Mouse (Mus musculus): Measurements from ENCODE around the gene Samd14. TPM values are rescaled to one million over a fixed set of nuclear protein-coding genes. Genes with fewer than 3 reads are reported as not detected.

Gene Samd14
- polyA plus RNA-seq, 1 experiment from 2014 or later, result 9.0 TPM

DNA sequence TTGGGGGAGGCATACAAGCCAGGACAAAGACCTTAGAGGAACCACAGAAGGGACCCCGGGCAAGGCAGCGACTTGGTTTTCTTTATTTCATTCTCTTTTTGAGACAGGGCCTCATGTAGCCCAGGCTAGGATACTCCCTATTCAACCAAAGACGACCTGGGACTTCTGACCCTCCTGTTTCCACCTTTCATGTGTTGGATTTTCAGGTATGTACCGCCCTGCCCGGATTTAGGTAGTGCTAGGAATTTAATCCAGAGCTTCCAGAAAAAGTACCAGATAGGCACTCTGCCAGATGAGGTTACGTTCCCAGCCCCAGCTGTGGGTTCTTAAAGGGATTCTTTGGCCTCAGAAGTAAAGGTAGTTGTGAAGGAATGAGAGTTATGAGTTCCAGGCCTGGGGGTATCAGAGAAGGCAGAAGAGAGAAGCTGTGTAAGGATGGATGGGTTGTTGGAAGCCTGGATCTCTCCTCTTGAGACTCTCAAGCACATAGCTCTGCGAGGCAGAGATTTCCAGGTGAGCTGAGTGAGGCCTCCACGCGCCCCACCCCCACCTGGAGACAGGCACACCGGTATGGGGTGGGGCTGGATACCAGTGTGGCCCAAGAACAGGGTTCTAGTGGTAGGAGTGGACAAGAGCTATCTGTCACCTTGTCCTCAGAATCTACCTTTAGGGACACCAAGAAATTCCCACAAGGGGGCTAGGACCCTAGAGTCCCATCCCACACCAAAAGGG lies 59.7 kb downstream of the Samd14 start:
- no peaks in the 10 kb centered on the region for H3K9me3 ChIP-seq (replicated peaks; ENCODE audit: control insufficient read depth, low read length)
- no peaks in the 10 kb centered on the region for H3K27me3 ChIP-seq (ENCODE audit: control insufficient read depth, insufficient read depth, low read length)
- H3K4me2 ChIP-seq (ENCODE audit: low read depth, low read length), result no peak overlapping the region
- H3K27ac ChIP-seq (ENCODE audit: low read length), result peak overlapping the region; percentile 89
- peaks cover 54% of the 10 kb centered on the region for H3K4me1 ChIP-seq (ENCODE audit: control insufficient read depth, insufficient read depth, low read length)
- H3K9ac ChIP-seq (ENCODE audit: low read length), result peak overlapping the region; percentile 56; the same call in 1 of the 2 replicates
- no peak for ATAC-seq (replicated peaks; ENCODE audit: extremely low read depth, insufficient read depth, low FRiP score)
- no peak overlapping the region for H3K4me3 ChIP-seq (ENCODE audit: low read length)
- 72% methylated on average over 10 of the region's 10 CpGs for WGBS
- H3K36me3 ChIP-seq (ENCODE audit: control insufficient read depth, insufficient read depth), result peaks cover 12% of the 10 kb centered on the region; the same call in 1 of the 2 replicates

DNA sequence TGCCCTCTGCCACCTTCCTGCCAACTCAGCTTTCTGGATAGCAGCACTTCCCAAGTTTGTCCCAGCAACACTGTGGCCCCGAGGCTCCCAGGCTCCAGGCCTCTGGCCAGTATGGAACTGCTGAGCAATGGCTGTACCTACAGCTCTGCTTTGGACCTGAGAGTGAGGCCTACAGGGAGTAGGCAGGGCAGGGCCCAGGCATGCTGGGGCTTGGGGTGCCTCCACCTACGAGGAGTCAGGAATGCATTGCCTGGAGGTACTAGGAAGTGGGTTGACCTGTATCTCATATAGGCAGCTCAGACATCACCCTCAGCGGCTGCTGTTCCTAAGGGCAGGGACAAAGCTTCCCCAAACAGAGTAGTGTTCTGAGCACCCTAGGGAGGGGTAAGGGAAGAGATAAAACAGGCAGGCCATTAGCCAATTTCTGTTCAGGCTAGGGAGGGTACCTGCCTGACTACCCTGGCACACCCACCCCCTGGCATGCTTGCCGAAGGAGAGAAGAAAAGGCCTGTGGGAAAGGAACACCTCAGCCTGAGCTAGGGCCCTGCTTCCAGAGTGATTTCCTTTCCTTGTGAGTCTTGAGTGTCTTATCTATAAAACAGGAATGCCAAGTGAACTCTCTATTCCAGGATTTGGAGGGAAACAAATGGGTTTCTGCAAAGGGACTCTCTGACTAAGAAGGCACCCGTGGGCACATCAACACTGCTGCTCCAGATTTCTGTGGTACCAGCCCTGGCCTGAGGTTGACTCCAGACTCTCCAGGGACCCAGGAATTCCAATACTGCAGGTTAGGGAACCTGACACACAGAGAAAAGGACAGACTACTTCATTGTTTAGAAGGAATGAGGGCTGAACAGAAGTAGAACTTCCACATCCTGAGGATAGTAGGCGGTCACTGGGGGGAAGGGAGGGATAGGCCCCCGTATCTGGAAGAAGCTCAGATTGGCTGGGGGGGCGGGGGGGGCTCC lies 60.7 kb downstream of the Samd14 start:
- H3K4me1 ChIP-seq (ENCODE audit: control insufficient read depth, insufficient read depth, low read length), result peaks cover 64% of the 10 kb centered on the region
- peaks cover 12% of the 10 kb centered on the region; the same call in 1 of the 2 replicates for H3K36me3 ChIP-seq (ENCODE audit: control insufficient read depth, insufficient read depth)
- no peaks in the 10 kb centered on the region for H3K27me3 ChIP-seq (ENCODE audit: control insufficient read depth, insufficient read depth, low read length)
- H3K9me3 ChIP-seq (replicated peaks; ENCODE audit: control insufficient read depth, low read length), result no peaks in the 10 kb centered on the region
- 44% methylated on average over 8 of the region's 8 CpGs for WGBS
- H3K27ac ChIP-seq (ENCODE audit: low read length), result peak overlapping the region; percentile 89
- peak overlapping the region; percentile 29; the same call in 1 of the 2 replicates for H3K4me2 ChIP-seq (ENCODE audit: low read depth, low read length)
- no peak overlapping the region for H3K4me3 ChIP-seq (ENCODE audit: low read length)
- no peak for ATAC-seq (replicated peaks; ENCODE audit: extremely low read depth, insufficient read depth, low FRiP score)
- H3K9ac ChIP-seq (ENCODE audit: low read length), result peak overlapping the region; percentile 56

DNA sequence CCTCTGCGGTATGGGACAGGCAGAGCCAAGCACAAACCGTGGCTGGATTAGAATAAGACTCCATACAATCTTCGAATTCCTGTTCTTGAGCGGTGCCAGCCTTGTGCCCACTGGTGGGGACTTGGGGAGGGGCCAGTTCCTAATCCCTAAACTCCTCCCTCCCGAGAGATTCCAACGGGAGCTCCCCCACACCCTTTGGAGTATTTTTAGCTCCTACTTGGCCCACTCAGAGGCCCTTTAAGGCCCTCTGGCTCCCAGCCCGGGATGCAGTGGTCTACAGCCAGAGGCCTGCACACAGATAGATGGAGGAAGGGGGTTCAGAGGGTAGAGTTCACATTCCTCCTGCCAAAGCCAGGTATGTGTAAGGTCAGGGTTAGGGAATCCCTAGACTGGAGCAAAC lies 61.6 kb downstream of the Samd14 start:
- ATAC-seq (replicated peaks; ENCODE audit: extremely low read depth, insufficient read depth, low FRiP score), result peak; percentile 75
- peak overlapping the region; percentile 89 for H3K27ac ChIP-seq (ENCODE audit: low read length)
- H3K36me3 ChIP-seq (ENCODE audit: control insufficient read depth, insufficient read depth), result peaks cover 6% of the 10 kb centered on the region; the same call in 1 of the 2 replicates
- H3K9me3 ChIP-seq (replicated peaks; ENCODE audit: control insufficient read depth, low read length), result no peaks in the 10 kb centered on the region
- peak overlapping the region; percentile 31 for H3K4me2 ChIP-seq (ENCODE audit: low read depth, low read length)
- no peak overlapping the region for H3K4me3 ChIP-seq (ENCODE audit: low read length)
- H3K27me3 ChIP-seq (ENCODE audit: control insufficient read depth, insufficient read depth, low read length), result no peaks in the 10 kb centered on the region
- 11% methylated on average over 7 of the region's 7 CpGs for WGBS
- no peak overlapping the region for H3K9ac ChIP-seq (ENCODE audit: low read length)
- peaks cover 67% of the 10 kb centered on the region for H3K4me1 ChIP-seq (ENCODE audit: control insufficient read depth, insufficient read depth, low read length)

DNA sequence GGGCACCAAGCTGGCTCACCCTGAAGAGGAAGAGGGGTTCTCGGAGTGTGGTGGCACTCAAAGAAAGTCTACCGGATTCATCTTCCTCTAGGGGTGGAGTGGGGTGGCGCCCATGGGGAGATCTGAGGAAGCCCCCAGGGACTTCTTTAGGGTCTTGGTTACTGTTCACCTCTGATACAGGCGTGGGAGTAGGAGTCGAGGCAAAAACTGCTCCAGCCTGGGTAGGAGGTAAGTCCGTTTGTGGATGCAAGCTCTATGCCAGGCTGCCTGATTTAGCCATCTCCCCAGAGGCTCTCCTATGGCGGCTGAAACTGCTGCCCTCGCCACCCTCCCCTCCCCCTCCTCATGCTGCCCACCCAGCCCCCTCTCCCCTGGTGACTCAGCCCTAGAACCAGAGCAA lies 62.5 kb downstream of the Samd14 start:
- no peaks in the 10 kb centered on the region for H3K27me3 ChIP-seq (ENCODE audit: control insufficient read depth, insufficient read depth, low read length)
- no peak overlapping the region for H3K4me2 ChIP-seq (ENCODE audit: low read depth, low read length)
- ATAC-seq (replicated peaks; ENCODE audit: extremely low read depth, insufficient read depth, low FRiP score), result no peak
- peak overlapping the region; percentile 89 for H3K27ac ChIP-seq (ENCODE audit: low read length)
- H3K4me1 ChIP-seq (ENCODE audit: control insufficient read depth, insufficient read depth, low read length), result peaks cover 67% of the 10 kb centered on the region
- 0 out of 2 replicates have a peak, but pooled peaks cover 3% of the 10 kb centered on the region for H3K36me3 ChIP-seq (ENCODE audit: control insufficient read depth, insufficient read depth)
- 66% methylated on average over 8 of the region's 8 CpGs for WGBS
- H3K9me3 ChIP-seq (replicated peaks; ENCODE audit: control insufficient read depth, low read length), result no peaks in the 10 kb centered on the region
- H3K4me3 ChIP-seq (ENCODE audit: low read length), result no peak overlapping the region
- H3K9ac ChIP-seq (ENCODE audit: low read length), result no peak overlapping the region

DNA sequence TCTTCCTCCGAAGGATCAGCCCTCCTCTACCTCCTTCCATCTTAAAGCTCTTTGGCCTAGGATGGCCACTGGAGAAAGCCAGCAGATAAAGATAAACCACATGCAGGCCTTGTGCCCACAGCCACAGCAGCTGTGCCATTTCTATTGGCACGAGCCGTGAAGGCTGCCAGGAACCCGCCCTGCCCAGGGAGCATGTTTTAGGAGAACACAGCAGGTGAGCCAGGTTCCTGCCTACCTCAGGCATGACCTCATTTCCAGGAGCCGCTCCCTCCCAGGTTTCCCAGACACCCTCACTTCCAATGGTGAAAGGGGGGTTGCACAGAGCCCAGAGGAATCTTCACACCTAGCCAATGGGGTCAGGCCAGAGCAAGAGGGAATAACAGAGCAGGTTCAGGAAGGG lies 63.1 kb downstream of the Samd14 start:
- Histone ChIP-seq H3K4me1 (ENCODE audit: control insufficient read depth, insufficient read depth, low read length) (peaks cover 72% of the 10 kb centered on the region), H3K9ac (ENCODE audit: low read length) (no peak overlapping the region), H3K27ac (ENCODE audit: low read length) (peak overlapping the region; percentile 89), H3K27me3 (ENCODE audit: control insufficient read depth, insufficient read depth, low read length) (no peaks in the 10 kb centered on the region), H3K4me3 (ENCODE audit: low read length) (no peak overlapping the region), H3K36me3 (ENCODE audit: control insufficient read depth, insufficient read depth) (0 out of 2 replicates have a peak, but pooled peaks cover 3% of the 10 kb centered on the region), H3K9me3 (replicated peaks; ENCODE audit: control insufficient read depth, low read length) (no peaks in the 10 kb centered on the region), H3K4me2 (ENCODE audit: low read depth, low read length) (no peak overlapping the region)
- ATAC-seq (replicated peaks; ENCODE audit: extremely low read depth, insufficient read depth, low FRiP score), result no peak
- WGBS, result 62% methylated on average over 5 of the region's 5 CpGs

DNA sequence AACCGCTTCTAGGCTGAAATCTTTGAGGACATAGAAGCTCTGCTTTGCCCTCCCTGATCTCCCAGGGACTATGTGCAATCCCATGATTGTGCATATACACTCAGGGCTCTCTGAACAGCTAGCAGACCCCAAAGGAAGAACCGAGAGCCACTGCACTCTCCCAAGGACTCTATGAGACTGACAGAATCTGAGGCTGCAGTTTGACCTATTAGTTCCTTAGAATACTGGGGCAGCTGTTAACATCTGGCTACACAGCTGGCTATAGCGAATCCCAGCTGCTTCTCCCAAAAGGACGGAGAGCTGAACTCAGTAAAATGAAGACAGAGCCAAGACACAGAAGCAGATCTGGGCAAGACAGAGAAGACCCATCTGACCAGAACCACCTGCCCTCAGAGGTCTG lies 64.2 kb downstream of the Samd14 start:
- no peak overlapping the region for H3K27ac ChIP-seq (ENCODE audit: low read length)
- 74% methylated on average over 4 of the region's 4 CpGs for WGBS
- no peak for ATAC-seq (replicated peaks; ENCODE audit: extremely low read depth, insufficient read depth, low FRiP score)

DNA sequence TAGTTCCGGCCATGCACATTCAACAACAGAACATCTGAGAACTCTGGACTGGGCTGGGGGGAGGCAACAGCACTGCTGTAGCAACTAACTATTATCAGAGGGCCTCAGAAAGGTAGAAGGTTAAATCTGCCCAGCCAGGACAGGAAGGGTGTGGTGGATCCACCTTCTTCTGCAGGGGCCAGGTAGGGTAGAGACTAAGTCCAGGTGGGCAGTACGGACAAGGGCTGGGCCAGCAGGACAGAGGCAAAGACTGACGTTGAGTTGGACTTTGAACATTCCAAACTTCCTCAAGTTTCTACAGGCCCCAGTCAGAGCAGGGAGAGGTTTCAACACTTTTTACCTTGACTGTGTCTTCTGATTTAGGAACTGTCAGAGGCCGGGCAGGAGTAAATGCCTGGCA lies 65.0 kb downstream of the Samd14 start:
- ATAC-seq (replicated peaks; ENCODE audit: extremely low read depth, insufficient read depth, low FRiP score), result no peak
- H3K27ac ChIP-seq (ENCODE audit: low read length), result 0 out of 2 replicates have a peak overlapping the region, but pooled peaks have one; percentile 6
- peak overlapping the region; percentile 72 for H3K4me2 ChIP-seq (ENCODE audit: low read depth, low read length)
- peak overlapping the region; percentile 30 for H3K9ac ChIP-seq (ENCODE audit: low read length)
- H3K36me3 ChIP-seq (ENCODE audit: control insufficient read depth, insufficient read depth), result no peaks in the 10 kb centered on the region
- WGBS, result 66% methylated on average over 4 of the region's 4 CpGs
- H3K27me3 ChIP-seq (ENCODE audit: control insufficient read depth, insufficient read depth, low read length), result no peaks in the 10 kb centered on the region
- peak overlapping the region; percentile 74 for H3K4me3 ChIP-seq (ENCODE audit: low read length)
- H3K4me1 ChIP-seq (ENCODE audit: control insufficient read depth, insufficient read depth, low read length), result peaks cover 73% of the 10 kb centered on the region
- no peaks in the 10 kb centered on the region for H3K9me3 ChIP-seq (replicated peaks; ENCODE audit: control insufficient read depth, low read length)

More for the DNA sequence above, 64.2 kb downstream of the Samd14 start:
- Histone ChIP-seq H3K9me3 (replicated peaks; ENCODE audit: control insufficient read depth, low read length) (no peaks in the 10 kb centered on the region), H3K9ac (ENCODE audit: low read length) (no peak overlapping the region), H3K4me3 (ENCODE audit: low read length) (no peak overlapping the region), H3K4me2 (ENCODE audit: low read depth, low read length) (no peak overlapping the region), H3K27me3 (ENCODE audit: control insufficient read depth, insufficient read depth, low read length) (no peaks in the 10 kb centered on the region), H3K36me3 (ENCODE audit: control insufficient read depth, insufficient read depth) (no peaks in the 10 kb centered on the region), H3K4me1 (ENCODE audit: control insufficient read depth, insufficient read depth, low read length) (peaks cover 73% of the 10 kb centered on the region)

DNA sequence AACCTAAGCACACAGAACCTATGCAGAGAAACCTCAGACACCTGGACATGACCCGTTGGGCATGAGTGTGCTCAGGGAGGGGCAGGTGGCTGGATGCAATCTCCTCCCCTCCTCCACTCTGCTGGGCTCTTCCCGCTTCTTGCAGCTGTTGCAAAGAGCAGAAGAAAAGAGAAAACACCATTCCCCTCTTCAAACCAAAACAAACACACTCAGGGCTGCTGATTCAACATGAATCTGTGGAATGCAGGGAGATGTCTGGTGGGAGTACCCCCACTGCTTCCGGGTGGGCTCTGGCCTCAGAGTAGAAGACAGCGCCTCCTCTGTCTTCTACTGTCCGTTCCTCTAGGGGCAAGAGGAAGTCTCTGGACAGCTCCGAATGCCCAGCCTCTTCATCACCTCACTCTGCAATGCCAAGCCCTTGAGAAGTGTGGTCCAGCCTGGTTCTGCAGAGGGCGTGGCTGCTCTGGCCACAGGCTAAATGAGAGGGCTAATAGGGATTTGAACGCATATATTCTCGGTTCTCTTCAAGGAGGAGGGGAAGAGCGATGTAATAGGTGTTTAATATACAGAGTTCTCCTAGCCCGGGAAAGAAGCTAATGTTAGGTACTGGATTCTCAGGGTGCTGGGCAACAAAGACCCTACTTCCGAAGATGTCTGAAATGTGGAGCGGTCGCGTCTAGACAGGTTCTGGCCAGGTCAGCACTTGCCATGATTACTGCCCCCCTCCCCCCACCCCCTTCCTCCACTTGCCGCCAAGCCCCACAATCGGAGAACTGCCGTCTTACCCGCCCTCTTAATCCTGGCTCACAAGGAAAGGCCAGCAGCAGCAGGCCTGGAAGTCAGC lies 65.7 kb downstream of the Samd14 start:
- 3% methylated on average over 19 of the region's 19 CpGs for WGBS
- H3K4me3 ChIP-seq (ENCODE audit: low read length), result peak overlapping the region; percentile 74

More for the DNA sequence above, 65.7 kb downstream of the Samd14 start:
- no peaks in the 10 kb centered on the region for H3K27me3 ChIP-seq (ENCODE audit: control insufficient read depth, insufficient read depth, low read length)
- peak overlapping the region; percentile 83 for H3K9ac ChIP-seq (ENCODE audit: low read length)
- H3K4me1 ChIP-seq (ENCODE audit: control insufficient read depth, insufficient read depth, low read length), result peaks cover 71% of the 10 kb centered on the region
- no peaks in the 10 kb centered on the region for H3K36me3 ChIP-seq (ENCODE audit: control insufficient read depth, insufficient read depth)
- H3K4me2 ChIP-seq (ENCODE audit: low read depth, low read length), result peak overlapping the region; percentile 72
- H3K27ac ChIP-seq (ENCODE audit: low read length), result peak overlapping the region; percentile 82
- H3K9me3 ChIP-seq (replicated peaks; ENCODE audit: control insufficient read depth, low read length), result no peaks in the 10 kb centered on the region
- no peak for ATAC-seq (replicated peaks; ENCODE audit: extremely low read depth, insufficient read depth, low FRiP score)

Data from heart, embryonic 16.5 days (tissue).